8 mouse cellular contexts compared by ENCODE assay signal in genomic region chr12:28831066-28831733, GRCm38 (mm10).
DNase-seq lines count a peak whose midpoint lies in the region; TF ChIP-seq lines count a peak whose summit lies in the region.
"Had no signal": no experiment of that assay in that cellular context is flagged by ENCODE, and none has a peak within 500 bp of the region (broad histone marks: within the 10 kb centered on the region; RNA-seq: fewer than 3 reads in every experiment).

No protein-coding gene starts in this region.

- TF ChIP-seq EP300 in CH12.LX (IDR thresholded peaks at IDR 0.05; ENCODE audit: low read length) = no peak

- in situ Hi-C loops in CH12.LX (cut with MboI; ENCODE audit: low pct_ligation_motif_present, low pct_unique_long_range_greater_than_20kb, low sequenced_read_pairs) = no loop called here

- TF ChIP-seq CTCF in CH12.LX (conservative IDR thresholded peaks at IDR 0.05 in 1 of 2, IDR thresholded peaks at IDR 0.05 in 1 of 2; ENCODE audit: low read depth in 2 of 2, low read length in 2 of 2) = peak in 1 of 2 experiments; percentile 53; a peak in 3 of 4 replicates
- peak; percentile 64 for TF ChIP-seq CTCF in cerebellum, adult 2 months (IDR thresholded peaks at IDR 0.05; ENCODE audit: borderline replicate concordance, insufficient read depth, low read depth, low read length)

- H3K4me3 ChIP-seq in CH12.LX (replicated peaks in 1 of 3; ENCODE audit: low read depth in 2 of 3, low read length in 2 of 3, poor library complexity in 1 of 3) = no peak overlapping the region
- H3K4me3 ChIP-seq in cerebellum, adult 2 months (replicated peaks; ENCODE audit: insufficient read depth, low read depth, low read length) = no peak overlapping the region
- H3K4me3 ChIP-seq: heart, embryonic 15.5 days had no signal

- dilution Hi-C loops in CH12.LX (cut with MboI; ENCODE audit: extremely low pct_ligation_motif_present, extremely low pct_unique_long_range_greater_than_20kb, low sequenced_read_pairs) = no loop called here

- DNase-seq in 3T3-L1 (ENCODE audit: low read depth, low spot score) (peak; percentile 90), CH12.LX (ENCODE audit: extremely low read depth) (peak; percentile 21)
- DNase-seq in cerebellum, adult 2 months = peak; percentile 45 to 52
- DNase-seq in gonadal fat pad, adult 2 months (ENCODE audit: low read depth) = peak; percentile 49
- peak; percentile 54 to 61 for DNase-seq in kidney, postnatal 25 days
- DNase-seq in lung, postnatal 10 days = peak; percentile 64
- DNase-seq in skeletal muscle tissue, adult 2 months (ENCODE audit: low read depth, low spot score) = peak; percentile 8

- H3K27me3 ChIP-seq in CH12.LX (replicated peaks) = no peaks in the 10 kb centered on the region
- no peaks in the 10 kb centered on the region for H3K27me3 ChIP-seq in cerebellum, adult 2 months (ENCODE audit: control insufficient read depth, insufficient read depth, low read length)
- H3K27me3 ChIP-seq: heart, embryonic 15.5 days had no signal

- peaks cover 3 to 25% of the 10 kb centered on the region in 2 experiments for H3K4me1 ChIP-seq in CH12.LX (ENCODE audit: control insufficient read depth in 1 of 2, insufficient read depth in 2 of 2)
- peaks cover 17% of the 10 kb centered on the region for H3K4me1 ChIP-seq in cerebellum, adult 2 months (ENCODE audit: control insufficient read depth, insufficient read depth, low read length)
- H3K4me1 ChIP-seq: heart, embryonic 15.5 days had no signal

- H3K4me2 ChIP-seq in CH12.LX (ENCODE audit: insufficient read depth, low read depth, poor library complexity, severe bottlenecking) = no peak overlapping the region
- H3K4me2 ChIP-seq: heart, embryonic 15.5 days had no signal

- H3K9ac ChIP-seq in CH12.LX (ENCODE audit: insufficient read depth, low read depth) = no peak overlapping the region
- H3K9ac ChIP-seq: heart, embryonic 15.5 days had no signal

- H3K79me2 ChIP-seq in CH12.LX (replicated peaks; ENCODE audit: control insufficient read depth, extremely low read depth, insufficient read depth, poor library complexity, severe bottlenecking) = no peaks in the 10 kb centered on the region

- H3K36me3 ChIP-seq in CH12.LX (replicated peaks in 1 of 2; ENCODE audit: control insufficient read depth in 1 of 2, insufficient read depth in 1 of 2, low read length in 1 of 2) = peaks cover 18 to 33% of the 10 kb centered on the region in 2 experiments
- H3K36me3 ChIP-seq: heart, embryonic 15.5 days had no signal

- no peaks in the 10 kb centered on the region for H3K9me3 ChIP-seq in CH12.LX (replicated peaks; ENCODE audit: low read length)
- H3K9me3 ChIP-seq: heart, embryonic 15.5 days had no signal

- no peak for TF ChIP-seq POLR2A in CH12.LX (IDR thresholded peaks at IDR 0.05; ENCODE audit: low read depth, low read length)
- TF ChIP-seq POLR2A in cerebellum, adult 2 months (IDR thresholded peaks at IDR 0.05; ENCODE audit: borderline replicate concordance, insufficient read depth, low read length) = no peak

- no peak overlapping the region for H3K27ac ChIP-seq in CH12.LX (ENCODE audit: insufficient read depth, low read depth)
- no peak overlapping the region for H3K27ac ChIP-seq in cerebellum, adult 2 months (ENCODE audit: insufficient read depth, low read length)
- H3K27ac ChIP-seq: heart, embryonic 15.5 days had no signal

- peak; percentile 51 for TF ChIP-seq RAD21 in CH12.LX (IDR thresholded peaks at IDR 0.05; ENCODE audit: low read depth, low read length)

- 67% methylated on average over 7 of the region's 7 CpGs for WGBS in cerebellum, adult 2 months

TF ChIP-seq in CH12.LX, 34 proteins besides CTCF, POLR2A, EP300 and RAD21:
- TF ChIP-seq ZC3H11A (IDR thresholded peaks at IDR 0.05; ENCODE audit: low read depth, low read length) (no peak), SIN3A (IDR thresholded peaks at IDR 0.05; ENCODE audit: low read length) (0 out of 2 replicates have a peak, but pooled peaks have one; percentile 52), SMC3 (IDR thresholded peaks at IDR 0.05; ENCODE audit: low read depth, low read length) (peak; percentile 49), MXI1 (IDR thresholded peaks at IDR 0.05; ENCODE audit: low read depth, low read length) (no peak), JUN (IDR thresholded peaks at IDR 0.05; ENCODE audit: insufficient read depth, low read depth, low read length) (peak; percentile 51), MAZ (IDR thresholded peaks at IDR 0.05; ENCODE audit: low read depth, low read length) (no peak), UBTF (IDR thresholded peaks at IDR 0.05; ENCODE audit: low read depth, low read length) (no peak), IRF4 (IDR thresholded peaks at IDR 0.05; ENCODE audit: low read depth, low read length) (peak; percentile 88), ELF1 (IDR thresholded peaks at IDR 0.05; ENCODE audit: low read depth, low read length) (0 out of 2 replicates have a peak, but pooled peaks have one; percentile 9), JUND (conservative IDR thresholded peaks at IDR 0.05; ENCODE audit: low read depth, low read length) (peak; percentile 80), E2F4 (IDR thresholded peaks at IDR 0.05; ENCODE audit: insufficient replicate concordance, low read depth, low read length) (no peak)

Comparison
In these comparisons a context has a peak if more than half of its experiments do, and no peak if none do; other contexts are left out.
1. DNase-seq: peak in every context shown above with its lines; median percentile 90 in 3T3-L1; 64 in lung, postnatal 10 days; 58 in kidney, postnatal 25 days; 49 in gonadal fat pad, adult 2 months; 48 in cerebellum, adult 2 months; 21 in CH12.LX; 8 in skeletal muscle tissue, adult 2 months.